Mouse (Mus musculus): ENCODE measurements around the gene Samd4b.
"Not testable (repeated sequence)": the region's sequence is repeated elsewhere in the genome, so short reads cannot be mapped to it uniquely, and the experiment has no call there.

Samd4b gene

GRCm38 (mm10) chr7:28412826-28413225, 185.1 kb downstream of the Samd4b start:
- no peak for DNase-seq (ENCODE audit: extremely low read depth, low read depth, low spot score)

GRCm38 (mm10) chr7:28410841-28411475, 187.0 kb downstream of the Samd4b start:
- DNase-seq (ENCODE audit: extremely low read depth, low read depth, low spot score) = peak; percentile 72

- no peak for DNase-seq (ENCODE audit: extremely low read depth, low read depth, low spot score)
Measured at GRCm38 (mm10) chr7:28401942-28402341, 196.0 kb downstream of the Samd4b start.

- no peak for DNase-seq (ENCODE audit: extremely low read depth, low read depth, low spot score)
Measured at GRCm38 (mm10) chr7:28401030-28401429, 196.9 kb downstream of the Samd4b start.

GRCm38 (mm10) chr7:28398696-28399340, 199.1 kb downstream of the Samd4b start:
- DNase-seq (ENCODE audit: extremely low read depth, low read depth, low spot score) = no peak

- DNase-seq (ENCODE audit: extremely low read depth, low read depth, low spot score) = no peak
Measured at GRCm38 (mm10) chr7:28398000-28398399, 199.9 kb downstream of the Samd4b start.

GRCm38 (mm10) chr7:28395425-28395824, 202.5 kb downstream of the Samd4b start:
- DNase-seq (ENCODE audit: extremely low read depth, low read depth, low spot score) = no peak

- no peak for DNase-seq (ENCODE audit: extremely low read depth, low read depth, low spot score)
Measured at GRCm38 (mm10) chr7:28393272-28393951, 204.5 kb downstream of the Samd4b start.

- peak; percentile 99 for DNase-seq (ENCODE audit: extremely low read depth, low read depth, low spot score)
Measured at GRCm38 (mm10) chr7:28392429-28393271, 205.3 kb downstream of the Samd4b start, which contains the start of the genes Med29 and Paf1. Gene Med29 (minus strand): TSS chr7:28392708. Gene Paf1 (plus strand): TSS chr7:28392951.

- no peak for DNase-seq (ENCODE audit: extremely low read depth, low read depth, low spot score)
Measured at GRCm38 (mm10) chr7:28390331-28390730, 207.6 kb downstream of the Samd4b start.

- not testable (repeated sequence) for DNase-seq (ENCODE audit: extremely low read depth, low read depth, low spot score)
Measured at GRCm38 (mm10) chr7:28387384-28387783, 210.6 kb downstream of the Samd4b start.

- not testable (repeated sequence) for DNase-seq (ENCODE audit: extremely low read depth, low read depth, low spot score)
Measured at GRCm38 (mm10) chr7:28386877-28387276, 211.1 kb downstream of the Samd4b start.

- no peak for DNase-seq (ENCODE audit: extremely low read depth, low read depth, low spot score)
Measured at GRCm38 (mm10) chr7:28386462-28386861, 211.5 kb downstream of the Samd4b start.

GRCm38 (mm10) chr7:28386007-28386406, 211.9 kb downstream of the Samd4b start:
- DNase-seq (ENCODE audit: extremely low read depth, low read depth, low spot score) = no peak

GRCm38 (mm10) chr7:28385196-28385595, 212.7 kb downstream of the Samd4b start:
- no peak for DNase-seq (ENCODE audit: extremely low read depth, low read depth, low spot score)

- no peak for DNase-seq (ENCODE audit: extremely low read depth, low read depth, low spot score)
Measured at GRCm38 (mm10) chr7:28384162-28384561, 213.8 kb downstream of the Samd4b start.

GRCm38 (mm10) chr7:28383606-28384005, 214.3 kb downstream of the Samd4b start:
- DNase-seq (ENCODE audit: extremely low read depth, low read depth, low spot score) = no peak

- no peak for DNase-seq (ENCODE audit: extremely low read depth, low read depth, low spot score)
Measured at GRCm38 (mm10) chr7:28382981-28383396, 215.0 kb downstream of the Samd4b start.

- no peak for DNase-seq (ENCODE audit: extremely low read depth, low read depth, low spot score)
Measured at GRCm38 (mm10) chr7:28382347-28382951, 215.5 kb downstream of the Samd4b start.

- no peak for DNase-seq (ENCODE audit: extremely low read depth, low read depth, low spot score)
Measured at GRCm38 (mm10) chr7:28381938-28382337, 216.0 kb downstream of the Samd4b start.
